Mouse (Mus musculus): ENCODE results near the gene Il4. TPM values are rescaled to one million over a fixed set of nuclear protein-coding genes. Genes with fewer than 3 reads are reported as not detected.

Gene Il4
- polyA plus RNA-seq, 1 experiment from 2014 or later: 1.4 TPM

DNA sequence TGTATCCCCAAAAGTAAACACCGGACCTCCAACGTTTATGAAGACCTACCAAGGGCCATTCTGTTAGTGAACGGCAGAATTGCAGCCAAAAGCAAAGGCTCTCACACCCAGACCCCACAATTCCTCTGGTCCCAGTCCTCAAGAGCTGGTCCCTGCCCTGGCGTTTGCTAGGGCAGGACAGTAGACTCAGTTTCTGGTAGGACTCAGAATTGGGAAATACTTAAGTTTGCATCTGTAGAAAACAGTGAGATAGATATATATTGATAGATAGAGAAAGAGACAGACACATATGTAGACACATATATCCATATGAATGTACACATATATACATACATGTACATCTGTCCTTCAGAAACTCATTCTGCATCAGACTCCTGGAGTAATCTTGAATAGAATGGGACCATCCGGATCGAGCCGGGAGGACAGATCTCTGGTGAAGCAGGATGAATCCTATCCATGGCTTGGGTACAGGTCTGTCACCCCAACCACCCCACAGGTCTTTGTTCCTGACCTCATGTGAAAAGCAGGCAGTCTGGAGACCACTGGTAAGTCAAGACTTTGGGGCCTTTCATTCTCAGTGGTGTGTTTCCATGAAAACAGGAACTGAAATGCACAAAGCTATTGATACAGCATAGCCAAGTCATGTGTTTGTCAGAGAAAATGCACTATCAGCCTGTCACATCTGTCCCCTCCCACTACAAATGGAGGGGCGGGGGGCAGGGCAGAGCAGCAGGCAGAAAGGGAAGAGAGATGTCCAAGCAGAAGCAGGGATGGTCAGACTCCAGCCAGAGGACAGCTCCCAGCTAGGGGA is 1.5 kb downstream of the Il4 start:
- WGBS: 57% methylated on average over 8 of the region's 8 CpGs
- ATAC-seq (ENCODE audit: low read depth): no peak
- no peak overlapping the region for H3K4me3 ChIP-seq (ENCODE audit: low read length)

DNA sequence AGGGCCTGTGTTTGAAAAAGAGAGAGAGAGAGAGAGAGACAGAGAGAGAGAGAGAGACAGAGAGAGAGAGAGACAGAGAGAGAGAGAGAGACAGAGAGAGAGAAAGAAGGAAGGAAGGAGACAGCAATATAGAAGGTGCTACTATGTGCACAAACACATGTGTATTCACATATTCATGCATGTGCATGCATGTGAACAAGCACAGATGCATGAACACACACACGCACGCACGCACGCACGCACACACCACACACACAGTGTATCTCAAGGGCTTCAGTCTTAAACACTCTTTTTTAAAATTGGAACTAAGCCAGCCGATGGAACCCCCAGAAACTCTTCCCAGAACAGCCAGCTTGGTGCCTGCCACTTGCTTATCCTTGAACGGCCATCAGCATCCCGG is 2.9 kb downstream of the Il4 start:
- WGBS: 89% methylated on average over 8 of the region's 8 CpGs
- Histone ChIP-seq H3K4me3 (ENCODE audit: low read length) (no peak overlapping the region), H3K4me1 (replicated peaks; ENCODE audit: control insufficient read depth, insufficient read depth, low read length) (no peaks in the 10 kb centered on the region), H3K27me3 (ENCODE audit: control insufficient read depth, insufficient read depth, low read depth, low read length) (no peaks in the 10 kb centered on the region), H3K9me3 (ENCODE audit: control insufficient read depth, low read length) (no peaks in the 10 kb centered on the region; the same call in 1 of the 2 replicates), H3K27ac (ENCODE audit: low read length) (no peak overlapping the region), H3K4me2 (ENCODE audit: low read depth, low read length) (no peak overlapping the region), H3K9ac (ENCODE audit: low read length) (no peak overlapping the region), H3K36me3 (ENCODE audit: control insufficient read depth, insufficient read depth, low read length) (no peaks in the 10 kb centered on the region)
- ATAC-seq (ENCODE audit: low read depth): no peak

More for the DNA sequence above, 1.5 kb downstream of the Il4 start:
- H3K9me3 ChIP-seq (ENCODE audit: control insufficient read depth, low read length): no peaks in the 10 kb centered on the region
- no peak overlapping the region for H3K27ac ChIP-seq (ENCODE audit: low read length)
- H3K4me1 ChIP-seq (replicated peaks; ENCODE audit: control insufficient read depth, insufficient read depth, low read length): no peaks in the 10 kb centered on the region
- H3K4me2 ChIP-seq (ENCODE audit: low read depth, low read length): no peak overlapping the region
- H3K9ac ChIP-seq (ENCODE audit: low read length): no peak overlapping the region
- no peaks in the 10 kb centered on the region for H3K27me3 ChIP-seq (ENCODE audit: control insufficient read depth, insufficient read depth, low read depth, low read length)
- H3K36me3 ChIP-seq (ENCODE audit: control insufficient read depth, insufficient read depth, low read length): no peaks in the 10 kb centered on the region

DNA sequence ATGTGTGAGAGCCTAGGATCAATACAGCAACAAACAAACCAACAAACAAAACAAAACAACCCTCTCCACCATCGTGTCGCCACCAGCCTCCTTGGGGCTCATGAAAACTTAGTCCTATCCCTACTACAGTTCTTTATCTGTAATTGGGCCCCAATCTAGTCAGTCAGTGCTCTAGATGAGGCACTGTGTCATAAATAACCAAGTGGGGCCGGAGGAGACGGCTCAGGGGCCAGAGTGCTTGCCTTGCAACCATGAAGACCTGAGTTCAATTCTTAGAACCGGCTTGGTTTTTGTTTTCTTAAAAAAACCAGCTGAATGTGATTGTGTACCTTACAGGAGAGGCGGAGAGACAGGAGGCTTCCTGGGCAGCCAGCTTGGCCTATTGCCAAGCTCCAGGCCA is 3.3 kb downstream of the Il4 start:
- Histone ChIP-seq H3K4me1 (replicated peaks; ENCODE audit: control insufficient read depth, insufficient read depth, low read length) (no peaks in the 10 kb centered on the region), H3K4me2 (ENCODE audit: low read depth, low read length) (no peak overlapping the region), H3K9me3 (ENCODE audit: control insufficient read depth, low read length) (no peaks in the 10 kb centered on the region; the same call in 1 of the 2 replicates), H3K36me3 (ENCODE audit: control insufficient read depth, insufficient read depth, low read length) (no peaks in the 10 kb centered on the region), H3K9ac (ENCODE audit: low read length) (no peak overlapping the region), H3K27ac (ENCODE audit: low read length) (no peak overlapping the region), H3K27me3 (ENCODE audit: control insufficient read depth, insufficient read depth, low read depth, low read length) (no peaks in the 10 kb centered on the region), H3K4me3 (ENCODE audit: low read length) (no peak overlapping the region)
- no peak for ATAC-seq (ENCODE audit: low read depth)
- 54% methylated on average over 6 of the region's 6 CpGs for WGBS

- WGBS: 73% methylated on average over 3 of the region's 3 CpGs
- no peaks in the 10 kb centered on the region; the same call in 1 of the 2 replicates for H3K9me3 ChIP-seq (ENCODE audit: control insufficient read depth, low read length)
- ATAC-seq (ENCODE audit: low read depth): no peak
Measured at GRCm38 (mm10) chr11:53609672-53610071, 8.8 kb downstream of the Il4 start.

GRCm38 (mm10) chr11:53609231-53609630 is 9.2 kb downstream of the Il4 start:
- no peak for ATAC-seq (ENCODE audit: low read depth)
- Histone ChIP-seq H3K4me2 (ENCODE audit: low read depth, low read length) (no peak overlapping the region), H3K36me3 (ENCODE audit: control insufficient read depth, insufficient read depth, low read length) (no peaks in the 10 kb centered on the region), H3K4me3 (ENCODE audit: low read length) (no peak overlapping the region), H3K9ac (ENCODE audit: low read length) (no peak overlapping the region), H3K9me3 (ENCODE audit: control insufficient read depth, low read length) (no peaks in the 10 kb centered on the region; the same call in 1 of the 2 replicates), H3K27ac (ENCODE audit: low read length) (no peak overlapping the region), H3K4me1 (replicated peaks; ENCODE audit: control insufficient read depth, insufficient read depth, low read length) (0 out of 2 replicates have a peak, but pooled peaks cover 2% of the 10 kb centered on the region), H3K27me3 (ENCODE audit: control insufficient read depth, insufficient read depth, low read depth, low read length) (no peaks in the 10 kb centered on the region)
- 77% methylated on average over 6 of the region's 6 CpGs for WGBS

More at GRCm38 (mm10) chr11:53609672-53610071, 8.8 kb downstream of the Il4 start:
- H3K27ac ChIP-seq (ENCODE audit: low read length): no peak overlapping the region
- no peaks in the 10 kb centered on the region for H3K27me3 ChIP-seq (ENCODE audit: control insufficient read depth, insufficient read depth, low read depth, low read length)
- H3K4me1 ChIP-seq (replicated peaks; ENCODE audit: control insufficient read depth, insufficient read depth, low read length): 0 out of 2 replicates have a peak, but pooled peaks cover 2% of the 10 kb centered on the region
- no peak overlapping the region for H3K4me3 ChIP-seq (ENCODE audit: low read length)
- H3K4me2 ChIP-seq (ENCODE audit: low read depth, low read length): no peak overlapping the region
- H3K9ac ChIP-seq (ENCODE audit: low read length): no peak overlapping the region
- H3K36me3 ChIP-seq (ENCODE audit: control insufficient read depth, insufficient read depth, low read length): no peaks in the 10 kb centered on the region

GRCm38 (mm10) chr11:53605609-53606008 is 12.9 kb downstream of the Il4 start:
- ATAC-seq (ENCODE audit: low read depth): no peak
- Histone ChIP-seq H3K4me2 (ENCODE audit: low read depth, low read length) (no peak overlapping the region), H3K27me3 (ENCODE audit: control insufficient read depth, insufficient read depth, low read depth, low read length) (no peaks in the 10 kb centered on the region), H3K9me3 (ENCODE audit: control insufficient read depth, low read length) (no peaks in the 10 kb centered on the region), H3K4me1 (replicated peaks; ENCODE audit: control insufficient read depth, insufficient read depth, low read length) (0 out of 2 replicates have a peak, but pooled peaks cover 2% of the 10 kb centered on the region), H3K4me3 (ENCODE audit: low read length) (no peak overlapping the region), H3K36me3 (ENCODE audit: control insufficient read depth, insufficient read depth, low read length) (no peaks in the 10 kb centered on the region; the same call in 1 of the 2 replicates), H3K9ac (ENCODE audit: low read length) (no peak overlapping the region), H3K27ac (ENCODE audit: low read length) (no peak overlapping the region)
- 6% methylated on average over 12 of the region's 12 CpGs for WGBS

GRCm38 (mm10) chr11:53604983-53605382 is 13.5 kb downstream of the Il4 start:
- Histone ChIP-seq H3K4me1 (replicated peaks; ENCODE audit: control insufficient read depth, insufficient read depth, low read length) (0 out of 2 replicates have a peak, but pooled peaks cover 2% of the 10 kb centered on the region), H3K9me3 (ENCODE audit: control insufficient read depth, low read length) (no peaks in the 10 kb centered on the region), H3K4me3 (ENCODE audit: low read length) (no peak overlapping the region), H3K27ac (ENCODE audit: low read length) (no peak overlapping the region), H3K36me3 (ENCODE audit: control insufficient read depth, insufficient read depth, low read length) (no peaks in the 10 kb centered on the region; the same call in 1 of the 2 replicates), H3K9ac (ENCODE audit: low read length) (no peak overlapping the region), H3K4me2 (ENCODE audit: low read depth, low read length) (no peak overlapping the region), H3K27me3 (ENCODE audit: control insufficient read depth, insufficient read depth, low read depth, low read length) (no peaks in the 10 kb centered on the region)
- WGBS: 89% methylated on average over 3 of the region's 3 CpGs
- ATAC-seq (ENCODE audit: low read depth): no peak

DNA sequence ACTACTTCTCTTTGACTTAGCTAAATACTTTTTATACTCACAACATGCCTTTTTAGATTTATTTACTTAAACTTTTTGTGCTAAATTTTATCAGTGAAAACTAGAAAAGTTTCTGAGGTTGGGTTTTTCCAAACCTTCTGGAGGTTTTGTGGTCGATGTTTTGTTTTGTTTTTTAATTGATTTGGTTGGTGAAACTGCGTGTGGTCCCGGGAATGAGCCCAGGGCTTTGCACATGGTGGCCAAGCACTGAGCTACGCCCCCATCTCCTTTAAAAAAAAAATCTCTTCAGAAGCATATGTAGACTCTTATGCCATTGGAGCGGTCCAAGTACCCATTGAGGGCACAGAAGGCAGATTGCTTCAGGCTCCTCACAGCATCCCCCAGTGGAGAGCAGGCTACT is 27.4 kb downstream of the Il4 start:
- H3K9ac ChIP-seq (ENCODE audit: low read length): no peak overlapping the region
- ATAC-seq (ENCODE audit: low read depth): no peak
- WGBS: 88% methylated on average over 5 of the region's 5 CpGs
- H3K27ac ChIP-seq (ENCODE audit: low read length): no peak overlapping the region
- H3K4me2 ChIP-seq (ENCODE audit: low read depth, low read length): no peak overlapping the region
- H3K27me3 ChIP-seq (ENCODE audit: control insufficient read depth, insufficient read depth, low read depth, low read length): no peaks in the 10 kb centered on the region
- H3K4me1 ChIP-seq (replicated peaks; ENCODE audit: control insufficient read depth, insufficient read depth, low read length): no peaks in the 10 kb centered on the region
- H3K4me3 ChIP-seq (ENCODE audit: low read length): no peak overlapping the region
- no peaks in the 10 kb centered on the region for H3K9me3 ChIP-seq (ENCODE audit: control insufficient read depth, low read length)
- H3K36me3 ChIP-seq (ENCODE audit: control insufficient read depth, insufficient read depth, low read length): peaks cover 12% of the 10 kb centered on the region; the same call in 1 of the 2 replicates

DNA sequence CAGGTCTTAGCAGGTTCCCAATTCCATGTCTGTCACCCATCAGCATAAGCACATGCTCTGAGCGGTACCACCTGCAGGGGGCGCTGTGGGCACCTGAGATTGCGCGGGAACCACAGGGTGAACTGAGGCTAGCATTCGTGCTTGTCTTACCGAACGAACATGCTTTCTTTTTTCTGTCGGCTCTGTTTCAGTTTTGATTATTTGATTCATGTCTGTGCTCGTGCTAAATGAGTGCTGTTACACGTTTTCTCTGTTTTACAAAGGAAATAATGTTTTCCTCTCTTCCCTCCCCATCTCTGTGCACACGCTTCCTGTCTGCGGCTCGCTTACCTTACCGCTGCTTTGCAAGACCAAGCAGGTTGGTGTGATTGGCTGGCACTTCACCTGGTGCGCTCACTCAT is 28.1 kb downstream of the Il4 start:
- no peak overlapping the region for H3K27ac ChIP-seq (ENCODE audit: low read length)
- H3K36me3 ChIP-seq (ENCODE audit: control insufficient read depth, insufficient read depth, low read length): peaks cover 10% of the 10 kb centered on the region; the same call in 1 of the 2 replicates
- WGBS: 39% methylated on average over 15 of the region's 15 CpGs
- no peaks in the 10 kb centered on the region for H3K4me1 ChIP-seq (replicated peaks; ENCODE audit: control insufficient read depth, insufficient read depth, low read length)
- ATAC-seq (ENCODE audit: low read depth): no peak
- no peaks in the 10 kb centered on the region for H3K9me3 ChIP-seq (ENCODE audit: control insufficient read depth, low read length)
- H3K9ac ChIP-seq (ENCODE audit: low read length): no peak overlapping the region
- no peak overlapping the region for H3K4me2 ChIP-seq (ENCODE audit: low read depth, low read length)
- H3K27me3 ChIP-seq (ENCODE audit: control insufficient read depth, insufficient read depth, low read depth, low read length): no peaks in the 10 kb centered on the region
- no peak overlapping the region for H3K4me3 ChIP-seq (ENCODE audit: low read length)

Data from lung, embryonic 16.5 days (tissue).